Mouse (Mus musculus) limb, embryonic 12.5 days (tissue): Measurements from ENCODE around the gene Bcan. TPM values are rescaled to one million over a fixed set of nuclear protein-coding genes. Genes with fewer than 3 reads are reported as not detected.

Source experiments
- ATAC-seq: fragments of 200-750 bp; cut with Nextera tagmentation; 2 replicates; pipeline ENCODE4 v1.8.0; 2017; ENCODE audit warnings: low read depth, moderate TSS enrichment; ENCODE audit not compliant: insufficient number of reproducible peaks, insufficient read depth, low FRiP score, low TSS enrichment
- H3K27ac ChIP-seq: fragments of 300-500 bp; sonication (generic); 2 replicates; pipeline ENCODE4 v1.5.1; 2016; ENCODE audit warnings: mild to moderate bottlenecking, moderate library complexity
- H3K27me3 ChIP-seq: fragments of 300-500 bp; sonication (generic); 2 replicates; pipeline ENCODE4 v1.6.1; 2016; ENCODE audit warnings: mild to moderate bottlenecking, moderate library complexity
- H3K36me3 ChIP-seq: fragments of 300-500 bp; sonication (generic); 2 replicates; pipeline ENCODE4 v1.6.1; 2016; ENCODE audit warnings: mild to moderate bottlenecking, moderate library complexity
- H3K4me1 ChIP-seq: fragments of 300-500 bp; sonication (generic); replicated peaks from 2 replicates; pipeline ENCODE4 v1.6.1; 2016
- H3K4me2 ChIP-seq: fragments of 300-500 bp; sonication (generic); 2 replicates; pipeline ENCODE4 v1.6.1; 2016; ENCODE audit warnings: mild to moderate bottlenecking, moderate library complexity
- H3K4me3 ChIP-seq: fragments of 300-500 bp; sonication (generic); replicated peaks from 2 replicates; pipeline ENCODE4 v1.5.1; 2016; ENCODE audit warnings: mild to moderate bottlenecking
- H3K9ac ChIP-seq: fragments of 300-500 bp; sonication (generic); replicated peaks from 2 replicates; pipeline ENCODE4 v1.6.1; 2016; ENCODE audit warnings: mild to moderate bottlenecking, moderate library complexity
- H3K9me3 ChIP-seq: fragments of 300-500 bp; sonication (generic); 2 replicates; pipeline ENCODE4 v1.6.1; 2016; ENCODE audit warnings: mild to moderate bottlenecking, moderate library complexity
- WGBS: fragments of 180-500 bp; shearing (Covaris S2); methylation state at CpG from one replicate; pipeline ENCODE4 v1.1.7; 2016; 5-methylcytosine and 5-hydroxymethylcytosine counted together
- polyA plus RNA-seq: library from polyadenylated mRNA; unstranded; fragments of >200 nt; fragmentation: Nextera tagmentation; extraction: Ambion mirVana; gene quantifications from 2 replicates; pipeline ENCODE4 v1.2.1, GENCODE M21; 2016

Bcan gene
- polyA plus RNA-seq, 1 experiment from 2014 or later: 0.13 TPM

DNA sequence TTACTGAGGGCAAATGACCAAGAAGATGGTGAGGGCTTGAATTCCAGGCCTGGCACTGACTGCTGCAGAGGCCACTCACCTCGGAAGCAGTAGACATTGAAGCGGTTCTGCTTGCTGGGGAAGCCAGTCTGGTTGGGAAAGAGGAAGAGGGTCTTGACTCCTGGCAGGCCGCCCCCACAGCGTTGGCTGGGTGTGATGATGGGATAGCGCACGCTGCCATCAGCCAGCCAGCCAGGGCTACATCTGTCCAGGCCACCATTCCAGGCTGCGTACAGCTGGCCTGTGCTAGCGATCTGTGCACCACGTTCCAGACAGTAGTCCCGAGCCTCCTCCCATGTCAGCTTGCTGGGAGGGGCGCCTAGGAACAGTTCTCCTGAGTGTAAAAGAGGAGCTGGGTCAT is 4.7 kb downstream of the Bcan start:
- H3K4me1 ChIP-seq: peaks cover 21% of the 10 kb centered on the region
- ATAC-seq: no peak

DNA sequence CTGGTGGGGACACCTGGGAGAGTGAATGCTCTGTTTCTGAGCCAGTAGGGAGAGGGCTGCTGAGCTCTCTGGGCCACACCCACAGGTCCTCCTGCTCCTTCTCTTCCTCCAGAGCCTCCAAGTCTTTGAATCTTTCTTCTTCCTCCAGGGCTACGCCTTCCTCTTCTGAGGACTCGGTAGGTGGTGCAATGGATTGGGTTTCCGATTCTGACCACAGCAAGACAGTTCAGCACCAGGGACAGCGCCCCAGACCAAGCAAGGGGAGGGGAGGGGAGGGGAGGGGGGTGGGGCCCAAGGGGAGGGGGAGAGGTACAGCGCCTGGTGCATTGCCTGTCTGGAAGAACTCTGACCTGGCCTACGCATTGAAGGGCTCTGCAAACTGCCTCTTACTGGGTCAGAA is 6.6 kb downstream of the Bcan start:
- Histone ChIP-seq H3K9me3 (no peaks in the 10 kb centered on the region), H3K4me1 (peaks cover 11% of the 10 kb centered on the region), H3K27me3 (peaks cover 100% of the 10 kb centered on the region), H3K36me3 (no peaks in the 10 kb centered on the region), H3K27ac (no peak overlapping the region), H3K4me2 (no peak overlapping the region), H3K4me3 (no peak overlapping the region), H3K9ac (no peak overlapping the region)
- ATAC-seq: no peak
- WGBS: 3% methylated on average over 5 of the region's 6 CpGs

More for the DNA sequence above, 4.7 kb downstream of the Bcan start:
- Histone ChIP-seq H3K9ac (no peak overlapping the region), H3K36me3 (no peaks in the 10 kb centered on the region), H3K27me3 (peaks cover 100% of the 10 kb centered on the region), H3K27ac (no peak overlapping the region), H3K4me3 (no peak overlapping the region), H3K9me3 (no peaks in the 10 kb centered on the region), H3K4me2 (no peak overlapping the region)
- whole genome bisulfite sequencing: 24% methylated on average over 11 of the region's 11 CpGs

DNA sequence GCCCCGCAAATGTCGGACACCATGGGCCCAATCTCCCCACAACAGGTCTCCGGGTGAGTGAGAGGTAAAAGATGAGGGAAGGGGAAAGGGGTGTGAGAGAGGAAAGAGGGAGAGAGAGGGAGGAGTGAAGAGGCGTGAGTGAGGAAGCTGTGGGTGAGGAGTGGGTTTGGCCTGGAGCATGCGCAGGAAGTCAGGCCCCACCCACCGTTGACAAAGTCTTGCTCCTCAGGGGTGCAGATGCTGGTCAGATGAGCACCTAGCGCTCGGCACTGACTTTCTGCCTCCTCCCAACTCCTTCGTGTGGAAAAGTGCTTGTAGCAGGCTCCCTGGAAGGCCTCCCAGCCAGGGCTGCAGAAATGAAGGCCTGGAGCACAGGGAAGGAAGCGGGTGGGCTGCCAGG is 10.1 kb downstream of the Bcan start:
- Histone ChIP-seq H3K4me2 (no peak overlapping the region), H3K9me3 (no peaks in the 10 kb centered on the region), H3K36me3 (no peaks in the 10 kb centered on the region), H3K4me3 (no peak overlapping the region), H3K4me1 (peaks cover 32% of the 10 kb centered on the region), H3K27me3 (peaks cover 74% of the 10 kb centered on the region), H3K9ac (no peak overlapping the region), H3K27ac (no peak overlapping the region)
- WGBS: 33% methylated on average over 10 of the region's 10 CpGs
- ATAC-seq: no peak

GRCm38 (mm10) chr3:87988068-87988467 is 12.0 kb downstream of the Bcan start:
- H3K9ac ChIP-seq: 0 out of 2 replicates have a peak overlapping the region, but pooled peaks have one; percentile 34
- no peak overlapping the region for H3K27ac ChIP-seq
- 0 out of 2 replicates have a peak, but pooled peaks have one; percentile 3 for ATAC-seq
- no peaks in the 10 kb centered on the region for H3K36me3 ChIP-seq
- no peaks in the 10 kb centered on the region for H3K9me3 ChIP-seq
- WGBS: 7% methylated on average over 15 of the region's 15 CpGs
- H3K4me3 ChIP-seq: peak overlapping the region; percentile 39
- peaks cover 46% of the 10 kb centered on the region for H3K4me1 ChIP-seq
- peak overlapping the region; percentile 80 for H3K4me2 ChIP-seq
- peaks cover 64% of the 10 kb centered on the region for H3K27me3 ChIP-seq

DNA sequence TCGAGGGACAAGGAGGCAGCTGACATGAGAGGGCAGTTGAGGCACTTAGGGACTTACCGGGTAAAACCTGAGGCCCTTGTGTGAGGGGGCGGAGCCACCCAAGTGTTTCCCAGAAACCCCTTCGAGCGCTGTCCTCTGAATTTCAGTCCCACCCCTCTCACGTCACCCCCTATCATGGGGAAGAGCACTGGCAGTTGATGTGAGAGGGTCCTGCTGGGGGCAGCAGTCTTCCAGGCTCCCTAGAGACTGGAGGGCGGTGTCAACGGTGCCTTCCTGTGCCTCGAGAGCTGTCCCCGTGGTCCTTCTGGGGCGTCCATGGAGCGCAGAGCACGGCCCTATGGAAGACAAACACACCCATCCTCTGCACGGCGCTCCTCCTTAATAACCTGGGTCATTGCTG is 12.4 kb downstream of the Bcan start:
- no peak overlapping the region for H3K27ac ChIP-seq
- H3K36me3 ChIP-seq: no peaks in the 10 kb centered on the region
- 0% methylated on average over 15 of the region's 15 CpGs for WGBS
- H3K27me3 ChIP-seq: peaks cover 60% of the 10 kb centered on the region
- peak; percentile 14; the same call in 1 of the 2 replicates for ATAC-seq
- peaks cover 51% of the 10 kb centered on the region for H3K4me1 ChIP-seq
- H3K9me3 ChIP-seq: no peaks in the 10 kb centered on the region
- H3K9ac ChIP-seq: 0 out of 2 replicates have a peak overlapping the region, but pooled peaks have one; percentile 34
- H3K4me3 ChIP-seq: peak overlapping the region; percentile 39
- peak overlapping the region; percentile 80 for H3K4me2 ChIP-seq

DNA sequence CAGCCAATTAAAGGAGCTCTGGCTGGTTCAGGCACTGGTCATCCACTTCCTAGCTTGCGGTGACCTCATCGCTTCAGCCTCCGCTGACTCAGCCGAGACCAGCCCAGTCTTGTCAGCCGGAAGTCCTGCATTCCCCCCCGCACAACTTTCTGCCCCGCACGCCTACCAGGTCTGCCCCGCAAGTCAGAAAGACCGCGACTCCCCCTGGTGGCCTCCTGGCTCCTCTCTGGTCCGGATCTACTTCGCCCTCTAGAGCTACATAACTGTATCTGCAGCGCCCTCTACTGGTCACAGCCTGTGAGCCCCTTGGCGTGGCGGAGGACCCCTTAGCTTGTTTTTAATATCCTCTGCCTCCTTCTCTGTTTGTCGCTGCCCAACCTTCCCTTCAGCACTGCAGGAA is 13.2 kb downstream of the Bcan start:
- peak; percentile 81 for ATAC-seq
- Histone ChIP-seq H3K9ac (no peak overlapping the region; the same call in 1 of the 2 replicates), H3K9me3 (no peaks in the 10 kb centered on the region), H3K36me3 (no peaks in the 10 kb centered on the region), H3K4me3 (peak overlapping the region; percentile 39), H3K4me1 (peaks cover 58% of the 10 kb centered on the region), H3K27me3 (peaks cover 52% of the 10 kb centered on the region), H3K4me2 (peak overlapping the region; percentile 80), H3K27ac (0 out of 2 replicates have a peak overlapping the region, but pooled peaks have one; percentile 53)
- WGBS: under 1% methylated on average over 17 of the region's 17 CpGs

- H3K4me2 ChIP-seq: no peak overlapping the region
- H3K4me1 ChIP-seq: peaks cover 62% of the 10 kb centered on the region
- no peaks in the 10 kb centered on the region for H3K9me3 ChIP-seq
- no peak overlapping the region for H3K4me3 ChIP-seq
- H3K9ac ChIP-seq: no peak overlapping the region
- H3K27me3 ChIP-seq: peaks cover 41% of the 10 kb centered on the region
- H3K36me3 ChIP-seq: no peaks in the 10 kb centered on the region
- H3K27ac ChIP-seq: peak overlapping the region; percentile 53; the same call in 1 of the 2 replicates
- no peak for ATAC-seq
- 52% methylated on average over 12 of the region's 12 CpGs for WGBS
Measured at GRCm38 (mm10) chr3:87985505-87986320, 14.3 kb downstream of the Bcan start.

DNA sequence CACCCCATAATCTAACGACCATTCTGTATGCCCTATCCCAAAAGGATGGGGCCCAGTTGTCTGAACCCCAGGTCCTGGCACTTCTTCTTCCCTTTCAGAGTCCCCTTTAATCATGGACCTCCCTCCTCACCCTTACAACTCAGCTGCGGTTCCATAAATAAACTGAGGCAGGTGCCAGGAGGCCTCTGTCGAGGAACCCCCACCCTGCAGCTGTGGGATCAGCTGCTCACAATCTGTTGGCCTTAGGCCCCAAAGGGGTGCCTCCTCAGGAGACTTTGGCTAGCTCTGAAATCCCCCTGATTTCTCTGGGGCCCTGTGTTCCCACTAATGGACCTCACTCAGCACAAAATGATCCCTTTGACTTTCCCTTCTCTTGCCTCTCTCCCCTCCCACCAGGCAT is 15.9 kb downstream of the Bcan start:
- Histone ChIP-seq H3K4me1 (peaks cover 62% of the 10 kb centered on the region), H3K27me3 (peaks cover 25% of the 10 kb centered on the region), H3K4me3 (no peak overlapping the region), H3K4me2 (0 out of 2 replicates have a peak overlapping the region, but pooled peaks have one; percentile 40), H3K9me3 (no peaks in the 10 kb centered on the region), H3K27ac (peak overlapping the region; percentile 56; the same call in 1 of the 2 replicates), H3K9ac (no peak overlapping the region), H3K36me3 (no peaks in the 10 kb centered on the region)
- ATAC-seq: no peak
- 38% methylated on average over 3 of the region's 3 CpGs for WGBS

- ATAC-seq: no peak
- H3K4me2 ChIP-seq: peak overlapping the region; percentile 40
- H3K9me3 ChIP-seq: no peaks in the 10 kb centered on the region
- H3K4me3 ChIP-seq: no peak overlapping the region
- 49% methylated on average over 6 of the region's 6 CpGs for WGBS
- H3K4me1 ChIP-seq: peaks cover 62% of the 10 kb centered on the region
- H3K27ac ChIP-seq: peak overlapping the region; percentile 56; the same call in 1 of the 2 replicates
- peak overlapping the region; percentile 2; the same call in 1 of the 2 replicates for H3K9ac ChIP-seq
- peaks cover 20% of the 10 kb centered on the region for H3K27me3 ChIP-seq
- H3K36me3 ChIP-seq: no peaks in the 10 kb centered on the region
Measured at GRCm38 (mm10) chr3:87983627-87984026, 16.4 kb downstream of the Bcan start.

DNA sequence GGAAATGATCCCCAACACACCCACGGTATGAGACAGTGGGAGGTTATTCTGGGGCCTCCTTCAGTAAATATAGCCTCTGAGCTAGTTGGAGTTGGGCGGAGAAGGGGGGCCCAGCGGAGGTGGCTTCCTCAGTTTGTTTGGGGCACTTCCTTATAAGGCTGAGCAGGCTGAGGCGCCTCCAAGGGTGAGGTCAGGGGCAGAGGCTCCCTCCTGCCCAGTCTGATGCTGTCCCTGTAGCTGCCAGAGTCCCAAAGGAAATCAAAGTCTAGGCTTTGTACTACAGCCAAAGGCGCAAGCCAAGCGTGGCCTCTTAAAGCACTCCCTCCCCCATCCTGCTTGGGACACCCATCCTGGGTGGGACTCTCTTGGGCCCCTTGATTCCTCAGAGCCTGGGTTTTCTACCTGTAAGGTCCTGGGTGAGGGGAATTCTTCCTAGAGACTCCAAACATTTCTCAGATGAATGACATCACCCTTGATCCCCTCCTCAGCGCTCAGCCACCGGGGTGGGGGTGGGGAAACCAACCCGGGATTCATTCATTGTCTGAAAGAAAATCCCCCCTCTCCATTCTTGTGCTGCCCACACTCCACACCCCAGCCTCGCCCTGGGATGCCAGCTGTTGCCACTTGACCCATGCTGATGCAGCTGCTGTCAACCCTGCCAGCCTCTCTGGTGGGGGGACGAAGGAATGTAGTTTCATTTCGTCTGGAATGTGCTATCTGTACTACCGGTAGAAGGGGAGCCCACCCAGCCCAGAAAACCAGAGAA is 17.0 kb downstream of the Bcan start:
- H3K27me3 ChIP-seq: peaks cover 14% of the 10 kb centered on the region
- no peak overlapping the region; the same call in 1 of the 2 replicates for H3K4me3 ChIP-seq
- H3K9ac ChIP-seq: peak overlapping the region; percentile 2; the same call in 1 of the 2 replicates
- H3K36me3 ChIP-seq: no peaks in the 10 kb centered on the region
- peaks cover 57% of the 10 kb centered on the region for H3K4me1 ChIP-seq
- peak overlapping the region; percentile 78 for H3K27ac ChIP-seq
- 9% methylated on average over 13 of the region's 13 CpGs for WGBS
- H3K4me2 ChIP-seq: peak overlapping the region; percentile 40
- no peaks in the 10 kb centered on the region for H3K9me3 ChIP-seq
- ATAC-seq: no peak
